Mouse (Mus musculus) neural tube, embryonic 12.5 days (tissue): ENCODE measurements around the gene Gm14781. TPM values are rescaled to one million over a fixed set of nuclear protein-coding genes. Genes with fewer than 3 reads are reported as not detected.
"Not testable (repeated sequence)": the region's sequence is repeated elsewhere in the genome, so short reads cannot be mapped to it uniquely, and the experiment has no call there.

ENCODE experiments used
- ATAC-seq: fragments of 200-750 bp; cut with Nextera tagmentation; 2 replicates; pipeline ENCODE4 v1.8.0; 2017; ENCODE audit warnings: low read depth, mild to moderate bottlenecking, moderate TSS enrichment, moderate library complexity; ENCODE audit not compliant: low FRiP score
- H3K27ac ChIP-seq: fragments of 300-500 bp; sonication (generic); 2 replicates; pipeline ENCODE4 v1.5.1; 2016
- H3K27me3 ChIP-seq: fragments of 300-500 bp; sonication (generic); replicated peaks from 2 replicates; pipeline ENCODE4 v1.6.1; 2016; ENCODE audit warnings: mild to moderate bottlenecking
- H3K36me3 ChIP-seq: fragments of 300-500 bp; sonication (generic); 2 replicates; pipeline ENCODE4 v1.6.1; 2016; ENCODE audit warnings: mild to moderate bottlenecking
- H3K4me1 ChIP-seq: fragments of 300-500 bp; sonication (generic); 2 replicates; pipeline ENCODE4 v1.6.1; 2016
- H3K4me2 ChIP-seq: fragments of 300-500 bp; sonication (generic); replicated peaks from 2 replicates; pipeline ENCODE4 v1.6.1; 2016; ENCODE audit warnings: mild to moderate bottlenecking
- H3K4me3 ChIP-seq: fragments of 300-500 bp; sonication (generic); 2 replicates; pipeline ENCODE4 v1.5.1; 2016
- H3K9ac ChIP-seq: fragments of 300-500 bp; sonication (generic); 2 replicates; pipeline ENCODE4 v1.6.1; 2016; ENCODE audit warnings: mild to moderate bottlenecking
- H3K9me3 ChIP-seq: fragments of 300-500 bp; sonication (generic); 2 replicates; pipeline ENCODE4 v1.6.1; 2016; ENCODE audit warnings: mild to moderate bottlenecking
- WGBS: fragments of 180-500 bp; shearing (Covaris S2); methylation state at CpG from one replicate; pipeline ENCODE4 v1.1.7; 2016; 5-methylcytosine and 5-hydroxymethylcytosine counted together
- polyA plus RNA-seq: library from polyadenylated mRNA; unstranded; fragments of >200 nt; fragmentation: Nextera tagmentation; extraction: Ambion mirVana; gene quantifications from 2 replicates; pipeline ENCODE4 v1.2.1, GENCODE M21; 2016

Gene Gm14781
- not detected in 2 replicates for polyA plus RNA-seq

GRCm38 (mm10) chrX:91631894-91632293 lies at the start of gene Gm14781:
TSS of gene Gm14781 (plus strand) at chrX:91632194.
- H3K36me3 ChIP-seq, H3K27me3 ChIP-seq, ATAC-seq, H3K4me2 ChIP-seq, H3K27ac ChIP-seq, H3K4me3 ChIP-seq, H3K9ac ChIP-seq, H3K4me1 ChIP-seq, H3K9me3 ChIP-seq: not testable (repeated sequence)
- 77% methylated on average over 1 of the region's 1 CpGs for WGBS

GRCm38 (mm10) chrX:91654964-91655575 lies 23.1 kb downstream of the Gm14781 start:
- not testable (repeated sequence) for ATAC-seq, H3K4me3 ChIP-seq, H3K9me3 ChIP-seq, H3K4me1 ChIP-seq, H3K4me2 ChIP-seq, H3K27me3 ChIP-seq, H3K36me3 ChIP-seq, H3K27ac ChIP-seq, H3K9ac ChIP-seq

Other genes starting within 250 kb of the Gm14781 start
- not detected in 2 replicates for gene Gm5072, start 239.7 kb upstream of the Gm14781 start, polyA plus RNA-seq
- gene Gm8914, start 152.1 kb upstream of the Gm14781 start, polyA plus RNA-seq, result not detected in 2 replicates
- gene 1700084M14Rik, start 56.3 kb upstream of the Gm14781 start, polyA plus RNA-seq, result not detected in 2 replicates
- gene Mageb5, start 150.8 kb downstream of the Gm14781 start, polyA plus RNA-seq, result not detected in 2 replicates